Mouse (Mus musculus) hindbrain, postnatal 0 days (tissue): ENCODE data around the gene B3gnt9. TPM values are rescaled to one million over a fixed set of nuclear protein-coding genes. Genes with fewer than 3 reads are reported as not detected.

Experiments used
- ATAC-seq: fragments of 200-750 bp; cut with Nextera tagmentation; 2 replicates; pipeline ENCODE4 v1.8.0; 2017; ENCODE audit warnings: mild to moderate bottlenecking, moderate TSS enrichment, moderate library complexity
- DNase-seq: peaks from one replicate; pipeline ENCODE4 v3.0.0-alpha.2; 2015; ENCODE audit warnings: low spot score
- H3K27ac ChIP-seq: fragments of 300-500 bp; sonication (generic); 2 replicates; pipeline ENCODE4 v1.5.1; 2014; ENCODE audit warnings: mild to moderate bottlenecking
- H3K27me3 ChIP-seq: fragments of 300-500 bp; sonication (generic); 2 replicates; pipeline ENCODE4 v1.6.1; 2014; ENCODE audit warnings: low read length, mixed read lengths; ENCODE audit not compliant: insufficient read depth
- H3K36me3 ChIP-seq: fragments of 300-500 bp; sonication (generic); 2 replicates; pipeline ENCODE4 v1.6.1; 2014; ENCODE audit warnings: low read length, mixed read lengths; ENCODE audit not compliant: insufficient read depth
- H3K4me1 ChIP-seq: fragments of 300-500 bp; sonication (generic); 2 replicates; pipeline ENCODE4 v1.6.1; 2014; ENCODE audit warnings: antibody characterized with exemption, low read length, mixed read lengths; ENCODE audit not compliant: insufficient read depth
- H3K4me2 ChIP-seq: fragments of 300-500 bp; sonication (generic); 2 replicates; pipeline ENCODE4 v1.6.1; 2014; ENCODE audit warnings: low read depth, mild to moderate bottlenecking, low read length, moderate library complexity, mixed read lengths
- H3K4me3 ChIP-seq: fragments of 300-500 bp; sonication (generic); 2 replicates; pipeline ENCODE4 v1.5.1; 2014; ENCODE audit warnings: low read length
- H3K9ac ChIP-seq: fragments of 300-500 bp; sonication (generic); replicated peaks from 2 replicates; pipeline ENCODE4 v1.6.1; 2014; ENCODE audit warnings: mild to moderate bottlenecking, low read length, moderate library complexity, mixed read lengths
- H3K9me3 ChIP-seq: fragments of 300-500 bp; sonication (generic); 2 replicates; pipeline ENCODE4 v1.6.1; 2016; ENCODE audit warnings: low read length, mixed read lengths
- CTCF ChIP-seq: IDR thresholded peaks from 2 replicates; pipeline ENCODE4 v1.5.1; 2016; ENCODE audit warnings: antibody characterized with exemption, control low read depth, low read depth
- WGBS: fragments of 180-500 bp; shearing (Covaris S2); extraction: QIAGEN DNeasy Blood & Tissue Kit; methylation state at CpG from one replicate; pipeline ENCODE4 v1.1.7; 2014; 5-methylcytosine and 5-hydroxymethylcytosine counted together
- polyA plus RNA-seq: library from polyadenylated mRNA; unstranded; fragments of >200 nt; fragmentation: Nextera tagmentation; extraction: Ambion mirVana; gene quantifications from 2 replicates; pipeline ENCODE4 v1.2.1, GENCODE M21; 2015
- total RNA-seq: library from RNA; depleted of rRNA; stranded (reverse); fragments of >200 nt; gene quantifications from 2 replicates; pipeline ENCODE4 v1.2.3, GENCODE M21; 2014

The B3gnt9 gene
- total and polyA plus RNA-seq, 2 experiments from 2014 or later, result 10.7 to 18.8 TPM

GRCm38 (mm10) chr8:105260371-105261099 is 5.6 kb upstream of the B3gnt9 start:
- ATAC-seq, result no peak

GRCm38 (mm10) chr8:105259721-105260320 is 4.9 kb upstream of the B3gnt9 start:
- peaks cover 16% of the 10 kb centered on the region for H3K27me3 ChIP-seq
- H3K4me1 ChIP-seq, result peaks cover 10% of the 10 kb centered on the region
- H3K9me3 ChIP-seq, result no peaks in the 10 kb centered on the region
- DNase-seq (peak; percentile 88), ATAC-seq (peak; percentile 73)
- H3K36me3 ChIP-seq, result no peaks in the 10 kb centered on the region
- 3% methylated on average over 30 of the region's 30 CpGs for WGBS
- 0 out of 2 replicates have a peak overlapping the region, but pooled peaks have one; percentile 3 for H3K9ac ChIP-seq
- peak overlapping the region; percentile 63 for H3K4me2 ChIP-seq
- peak; percentile 92 for TF ChIP-seq CTCF
- no peak overlapping the region for H3K27ac ChIP-seq
- H3K4me3 ChIP-seq, result peak overlapping the region; percentile 35

More at GRCm38 (mm10) chr8:105260371-105261099, 5.6 kb upstream of the B3gnt9 start:
- peaks cover 16% of the 10 kb centered on the region for H3K27me3 ChIP-seq
- H3K4me2 ChIP-seq, result no peak overlapping the region
- no peak for DNase-seq
- peaks cover 10% of the 10 kb centered on the region for H3K4me1 ChIP-seq
- H3K27ac ChIP-seq, result no peak overlapping the region
- WGBS, result 67% methylated on average over 7 of the region's 7 CpGs
- H3K36me3 ChIP-seq, result no peaks in the 10 kb centered on the region
- H3K9ac ChIP-seq, result no peak overlapping the region
- no peaks in the 10 kb centered on the region for H3K9me3 ChIP-seq
- no peak overlapping the region for H3K4me3 ChIP-seq
- TF ChIP-seq CTCF, result no peak

GRCm38 (mm10) chr8:105258911-105259720 is 4.2 kb upstream of the B3gnt9 start:
- Histone ChIP-seq H3K27me3 (peaks cover 16% of the 10 kb centered on the region), H3K27ac (no peak overlapping the region), H3K4me3 (peak overlapping the region; percentile 35), H3K36me3 (no peaks in the 10 kb centered on the region), H3K9ac (0 out of 2 replicates have a peak overlapping the region, but pooled peaks have one; percentile 3), H3K4me2 (peak overlapping the region; percentile 63), H3K9me3 (no peaks in the 10 kb centered on the region), H3K4me1 (peaks cover 10% of the 10 kb centered on the region)
- DNase-seq (peak; percentile 67), ATAC-seq (peak; percentile 43)
- TF ChIP-seq CTCF, result peak; percentile 44; the same call in 1 of the 2 replicates
- WGBS, result 3% methylated on average over 55 of the region's 55 CpGs

GRCm38 (mm10) chr8:105257318-105258114 is 2.6 kb upstream of the B3gnt9 start:
- Histone ChIP-seq H3K9me3 (no peaks in the 10 kb centered on the region), H3K4me1 (peaks cover 10% of the 10 kb centered on the region), H3K4me3 (no peak overlapping the region), H3K27ac (no peak overlapping the region), H3K9ac (no peak overlapping the region), H3K27me3 (peaks cover 16% of the 10 kb centered on the region; the same call in 1 of the 2 replicates), H3K36me3 (0 out of 2 replicates have a peak, but pooled peaks cover 3% of the 10 kb centered on the region), H3K4me2 (no peak overlapping the region)
- TF ChIP-seq CTCF, result no peak
- DNase-seq, result no peak
- WGBS, result 73% methylated on average over 7 of the region's 7 CpGs
- no peak for ATAC-seq

- peak overlapping the region; percentile 76 for H3K27ac ChIP-seq
- H3K9me3 ChIP-seq, result no peaks in the 10 kb centered on the region
- peak; percentile 85 for ATAC-seq
- H3K36me3 ChIP-seq, result peaks cover 29% of the 10 kb centered on the region
- H3K4me3 ChIP-seq, result peak overlapping the region; percentile 61
- TF ChIP-seq CTCF, result peak; percentile 84
- peak; percentile 94 for DNase-seq
- peaks cover 4% of the 10 kb centered on the region; the same call in 1 of the 2 replicates for H3K4me1 ChIP-seq
- H3K27me3 ChIP-seq, result peaks cover 9% of the 10 kb centered on the region; the same call in 1 of the 2 replicates
- WGBS, result under 1% methylated on average over 63 of the region's 74 CpGs
- peak overlapping the region; percentile 68 for H3K9ac ChIP-seq
- H3K4me2 ChIP-seq, result peak overlapping the region; percentile 99
Observed at GRCm38 (mm10) chr8:105254152-105254965, 594 bp downstream of the B3gnt9 start.
